Mouse (Mus musculus): Measurements from ENCODE around the gene Gm20388. TPM values are rescaled to one million over a fixed set of nuclear protein-coding genes. Genes with fewer than 3 reads are reported as not detected.

Gm20388 gene
- total RNA-seq, 1 experiment from 2014 or later = 3.6 TPM

DNA sequence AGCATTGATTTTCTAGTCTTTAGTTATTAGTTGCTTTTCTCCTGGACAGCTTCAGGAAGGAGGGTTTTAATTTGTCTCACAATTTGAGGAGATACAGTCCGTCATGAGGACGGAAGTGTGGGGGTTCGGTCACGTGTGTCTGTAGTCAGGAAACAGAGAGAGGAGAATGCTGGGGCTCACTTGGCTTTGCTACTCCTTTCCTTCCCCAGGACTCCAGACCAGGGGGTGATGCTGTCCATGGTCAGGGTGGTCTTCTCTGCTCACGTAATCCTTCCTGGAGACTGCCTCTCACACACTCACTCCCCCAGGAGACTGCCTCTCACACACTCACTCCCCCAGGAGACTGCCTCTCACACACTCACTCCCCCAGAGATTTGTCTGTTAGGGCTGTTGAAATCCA is 4133.8 kb downstream of the Gm20388 start:
- DNase-seq = no peak

- no peak for DNase-seq
Observed at GRCm38 (mm10) chr8:124044931-124045330, 4134.3 kb downstream of the Gm20388 start.

DNA sequence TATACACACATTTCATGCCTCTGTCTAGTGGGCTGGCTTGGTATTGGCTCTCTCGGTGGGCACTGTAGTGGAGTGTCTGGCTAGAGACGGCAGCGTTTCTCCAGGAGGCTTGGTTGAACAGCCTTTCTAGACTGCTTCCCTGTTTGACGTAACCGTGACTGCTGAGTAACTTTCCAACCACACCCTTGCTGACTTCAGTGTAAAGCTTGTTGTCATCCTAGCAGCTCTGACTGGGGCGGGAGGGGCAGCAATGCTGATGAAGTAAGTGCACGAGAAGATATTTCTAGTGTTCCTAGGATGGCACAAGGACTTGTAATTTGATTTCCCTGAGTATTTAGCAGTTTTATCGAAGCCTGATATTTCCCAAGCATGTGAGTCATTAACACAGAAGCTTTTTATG is 4135.2 kb downstream of the Gm20388 start:
- DNase-seq = no peak

- DNase-seq = peak; percentile 74
Observed at GRCm38 (mm10) chr8:124052110-124052509, 4141.5 kb downstream of the Gm20388 start.

- no peak for DNase-seq
Observed at GRCm38 (mm10) chr8:124052568-124052967, 4141.9 kb downstream of the Gm20388 start.

GRCm38 (mm10) chr8:124056832-124057655 is 4146.4 kb downstream of the Gm20388 start:
- no peak for DNase-seq

DNA sequence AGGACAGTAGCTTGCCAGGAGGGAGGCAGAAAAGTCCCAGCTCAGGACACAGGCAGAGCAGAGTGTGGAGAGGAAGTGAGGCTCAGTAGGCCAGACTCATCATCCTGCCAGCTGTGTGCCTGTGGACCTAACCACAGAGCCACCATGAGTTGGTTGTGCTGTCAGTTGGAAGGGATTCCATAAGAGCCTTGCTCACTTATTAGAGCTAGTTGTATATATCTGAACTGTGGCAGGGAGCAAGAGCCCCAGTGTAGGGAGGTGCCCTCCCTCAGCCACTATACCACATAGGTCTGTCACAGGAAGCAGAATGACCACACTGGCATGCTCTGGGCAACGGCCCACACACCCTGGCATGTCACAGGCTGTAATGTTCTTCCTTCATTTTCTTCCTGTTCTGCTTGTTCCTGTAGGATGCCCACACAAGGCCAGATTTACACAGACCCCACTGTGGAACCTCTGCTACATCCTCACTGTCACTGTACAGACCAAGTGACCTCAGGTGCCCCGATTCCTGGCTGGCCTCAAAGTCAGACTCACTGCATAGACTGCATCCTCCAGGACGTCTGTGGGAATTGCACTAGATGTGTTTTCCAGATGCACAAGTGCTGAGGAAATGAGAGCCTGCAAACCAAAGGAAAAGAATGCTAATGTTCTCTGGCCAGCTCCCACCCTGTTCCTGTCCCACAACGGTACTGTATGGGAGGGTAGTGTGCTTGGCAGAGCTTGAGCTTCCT is 4155.9 kb downstream of the Gm20388 start:
- no peak for DNase-seq

- no peak for DNase-seq
Observed at GRCm38 (mm10) chr8:124067059-124067750, 4156.6 kb downstream of the Gm20388 start.

GRCm38 (mm10) chr8:124070363-124071324 is 4160.0 kb downstream of the Gm20388 start:
- peak; percentile 11 for DNase-seq

GRCm38 (mm10) chr8:124075977-124076376 is 4165.3 kb downstream of the Gm20388 start:
- no peak for DNase-seq

DNA sequence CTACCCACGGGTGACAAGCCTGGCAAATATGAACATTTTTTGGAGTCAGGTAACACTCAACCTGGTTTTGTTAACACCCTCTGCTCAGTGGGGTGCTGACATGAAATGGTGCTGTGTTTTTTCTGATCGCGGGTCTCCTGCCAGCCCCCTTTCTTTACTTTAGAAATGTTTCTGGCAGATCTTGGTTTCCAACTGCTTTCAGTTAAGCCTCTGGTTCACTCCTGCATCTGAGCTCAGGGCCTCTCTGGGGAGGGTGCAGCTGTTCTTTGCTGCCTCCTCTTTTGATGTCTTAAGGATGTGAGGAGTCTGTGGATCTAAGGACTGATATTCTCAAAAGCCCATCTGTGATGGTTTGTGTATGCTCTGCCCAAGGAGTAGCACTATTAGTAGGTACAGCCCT is 4165.8 kb downstream of the Gm20388 start:
- no peak for DNase-seq

GRCm38 (mm10) chr8:124077377-124077776 is 4166.7 kb downstream of the Gm20388 start:
- DNase-seq = no peak

GRCm38 (mm10) chr8:124077998-124078397 is 4167.4 kb downstream of the Gm20388 start:
- DNase-seq = no peak

DNA sequence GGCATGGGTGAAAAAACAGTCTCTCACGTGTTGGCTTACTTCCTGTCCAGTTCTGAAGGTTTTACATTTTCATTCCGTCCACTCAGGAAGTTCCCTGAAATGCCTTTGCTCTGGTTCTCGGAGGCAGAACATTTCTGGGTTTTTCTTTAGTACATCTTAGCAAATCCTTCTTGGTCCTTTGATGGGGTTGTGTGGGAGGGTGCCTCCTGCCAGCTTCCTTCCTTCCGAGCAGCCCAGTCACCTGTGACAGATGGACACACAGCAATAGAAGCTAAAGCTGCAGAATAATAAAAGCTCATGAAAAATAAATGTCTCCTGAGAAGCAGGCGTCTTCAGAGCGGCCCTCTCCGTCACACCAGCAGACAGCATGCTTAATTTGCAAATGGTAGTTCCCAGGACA is 4168.3 kb downstream of the Gm20388 start:
- no peak for DNase-seq

DNA sequence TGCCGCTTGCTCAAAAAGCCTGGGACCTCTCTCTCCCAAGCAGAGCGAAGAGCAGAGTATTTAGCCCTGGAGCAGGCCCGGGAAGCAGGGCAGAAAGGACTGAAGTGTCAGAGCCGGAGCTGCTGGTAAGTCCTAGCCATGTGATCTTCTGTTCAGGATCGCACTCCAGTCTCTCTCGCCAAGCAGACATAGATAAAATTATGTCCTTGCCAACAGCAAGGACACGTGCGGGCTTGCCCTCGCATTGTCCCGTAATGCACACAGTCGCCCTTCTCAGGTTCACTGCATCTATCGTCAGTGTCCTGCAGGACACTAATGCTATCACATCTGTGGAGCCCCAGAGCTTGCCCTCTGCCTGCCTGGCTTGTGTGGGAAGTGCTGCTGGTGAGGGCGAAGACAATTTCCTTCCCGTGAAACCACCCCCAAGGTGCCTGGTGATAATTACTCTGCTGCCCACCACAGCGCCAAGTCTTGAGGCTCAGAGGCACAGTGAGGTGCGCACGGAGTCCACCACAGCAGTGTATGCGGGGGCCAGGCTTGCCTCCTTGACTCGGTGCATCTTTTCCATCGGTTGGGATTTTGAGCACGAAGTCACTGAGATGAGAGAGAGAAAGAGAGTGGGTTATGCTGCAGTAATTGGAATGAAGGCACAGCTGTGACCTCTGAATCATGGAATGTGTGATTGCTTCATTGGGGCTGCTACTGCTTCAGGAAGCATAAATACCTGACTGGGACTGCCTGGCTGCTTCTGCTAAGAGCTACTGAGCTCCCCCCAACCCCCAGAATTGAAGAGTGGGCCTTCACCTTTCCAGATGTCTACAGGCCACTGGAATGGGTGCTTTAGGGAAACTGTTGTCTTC is 4170.1 kb downstream of the Gm20388 start:
- no peak for DNase-seq

- no peak for DNase-seq
Observed at GRCm38 (mm10) chr8:124082616-124083015, 4172.0 kb downstream of the Gm20388 start.

DNA sequence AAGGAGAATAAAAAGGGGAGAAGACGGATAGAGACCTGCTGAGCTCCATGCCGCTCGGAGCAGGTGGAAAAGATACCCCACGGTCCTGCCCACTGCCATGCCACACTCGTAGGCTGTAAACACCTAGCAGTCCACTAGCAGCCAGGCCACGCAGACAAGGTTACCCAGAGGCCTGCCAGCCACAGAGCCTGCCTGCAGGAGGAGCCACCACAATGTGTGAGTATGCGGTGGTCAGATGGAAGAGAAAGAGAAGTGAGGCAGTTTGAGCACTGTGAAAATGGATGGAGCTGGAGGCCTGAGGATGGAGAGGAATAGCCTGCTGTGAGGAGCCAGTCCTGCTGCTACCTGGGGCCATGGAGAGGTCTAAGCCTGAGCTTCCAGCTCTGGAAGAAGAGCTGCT is 4173.0 kb downstream of the Gm20388 start:
- no peak for DNase-seq

DNA sequence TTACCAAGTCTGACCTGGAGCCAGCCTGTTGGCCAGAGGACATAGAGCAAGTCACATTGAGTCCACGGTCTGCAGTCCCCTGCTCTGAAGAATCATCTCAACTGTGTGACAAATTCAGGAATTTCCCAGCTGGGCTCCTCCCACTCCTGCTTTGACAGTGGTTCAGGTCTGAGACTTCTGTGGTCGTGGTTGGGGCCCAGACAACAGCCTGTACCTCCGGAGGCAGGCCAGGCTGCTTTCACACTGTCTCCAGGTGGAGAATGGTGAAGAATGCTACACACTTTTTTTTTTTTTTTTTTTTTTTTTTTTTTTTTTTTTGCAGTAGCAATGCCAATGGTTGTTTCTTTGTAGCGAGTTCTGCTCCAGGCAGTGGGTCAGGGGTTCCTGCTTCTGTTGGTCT is 4175.0 kb downstream of the Gm20388 start:
- no peak for DNase-seq

GRCm38 (mm10) chr8:124088092-124088613 is 4177.5 kb downstream of the Gm20388 start:
- DNase-seq = no peak

GRCm38 (mm10) chr8:124089016-124089415 is 4178.4 kb downstream of the Gm20388 start:
- DNase-seq = no peak
